In genomic region chr4:141964575-141964974, GRCm38 (mm10) we compare ENCODE assay signal across 10 mouse cellular contexts. TPM values are rescaled to one million over a fixed set of nuclear protein-coding genes. Genes with fewer than 3 reads are reported as not detected.
DNase-seq lines count a peak whose midpoint lies in the region; ATAC-seq and TF ChIP-seq lines count a peak whose summit lies in the region.
"Had no signal": no experiment of that assay in that cellular context is flagged by ENCODE, and none has a peak within 500 bp of the region (broad histone marks: within the 10 kb centered on the region; RNA-seq: fewer than 3 reads in every experiment).

No protein-coding gene starts in this region.

- H3K9ac ChIP-seq in heart, embryonic 12.5 days = 0 out of 2 replicates have a peak overlapping the region, but pooled peaks have one; percentile 2
- H3K9ac ChIP-seq in limb, embryonic 14.5 days (ENCODE audit: low read depth, low read length, severe bottlenecking) = no peak overlapping the region

- 0 out of 2 replicates have a peak, but pooled peaks have one; percentile 29 for ATAC-seq in heart, embryonic 12.5 days (ENCODE audit: insufficient number of reproducible peaks, low FRiP score)
- peak; percentile 86 for ATAC-seq in limb, embryonic 14.5 days (ENCODE audit: low FRiP score, low read depth)

- H3K27ac ChIP-seq in heart, embryonic 12.5 days (ENCODE audit: poor library complexity, severe bottlenecking) = peak overlapping the region; percentile 61
- H3K27ac ChIP-seq in limb, embryonic 14.5 days (replicated peaks; ENCODE audit: low read depth, low read length) = no peak overlapping the region; the same call in 1 of the 2 replicates
- H3K27ac ChIP-seq: forebrain, embryonic 10.5 days had no signal

- no peaks in the 10 kb centered on the region for H3K27me3 ChIP-seq in heart, embryonic 12.5 days (replicated peaks)
- no peaks in the 10 kb centered on the region for H3K27me3 ChIP-seq in limb, embryonic 14.5 days (ENCODE audit: control insufficient read depth, insufficient read depth, low read length)

- H3K9me3 ChIP-seq in heart, embryonic 12.5 days (replicated peaks) = peaks cover 2% of the 10 kb centered on the region; the same call in 1 of the 2 replicates
- H3K9me3 ChIP-seq in limb, embryonic 14.5 days (ENCODE audit: control insufficient read depth, low read length) = peaks cover 7% of the 10 kb centered on the region

- 11% methylated on average over 6 of the region's 6 CpGs for WGBS in heart, embryonic 12.5 days
- 24% methylated on average over 6 of the region's 6 CpGs for WGBS in limb, embryonic 14.5 days

- H3K4me2 ChIP-seq in heart, embryonic 12.5 days = peak overlapping the region; percentile 44
- no peak overlapping the region for H3K4me2 ChIP-seq in limb, embryonic 14.5 days (replicated peaks; ENCODE audit: low read depth, low read length, severe bottlenecking)

- 0 out of 2 replicates have a peak overlapping the region, but pooled peaks have one; percentile 10 for H3K4me3 ChIP-seq in heart, embryonic 12.5 days
- H3K4me3 ChIP-seq in limb, embryonic 14.5 days (replicated peaks; ENCODE audit: low read length) = no peak overlapping the region
- H3K4me3 ChIP-seq: forebrain, embryonic 10.5 days had no signal

- DNase-seq in heart, postnatal 4 days = no peak
- DNase-seq in right cerebral cortex, adult 18-20 months = peak; percentile 87
- no peak for DNase-seq in right cerebral cortex, postnatal 4 days
- peak; percentile 39 for DNase-seq in limb, embryonic 14.5 days (ENCODE audit: low spot score)
- DNase-seq in B cell, adult 2 months = no peak
- no peak for DNase-seq in cerebellum, postnatal 25 days
- DNase-seq in c-Kit-positive CD71-positive TER-119-positive erythroid progenitor cells, embryonic 14.5 days (ENCODE audit: low spot score) = no peak
- DNase-seq: kidney, postnatal 4 days had no signal

- peaks cover 15% of the 10 kb centered on the region for H3K4me1 ChIP-seq in heart, embryonic 12.5 days (replicated peaks)
- no peaks in the 10 kb centered on the region for H3K4me1 ChIP-seq in limb, embryonic 14.5 days (ENCODE audit: control insufficient read depth, insufficient read depth, low read length)

- TF ChIP-seq POLR2A in limb, embryonic 14.5 days (IDR thresholded peaks at IDR 0.05; ENCODE audit: borderline replicate concordance, extremely low read depth, insufficient read depth, insufficient read length) = no peak

- H3K36me3 ChIP-seq in heart, embryonic 12.5 days = peaks cover 8% of the 10 kb centered on the region; the same call in 1 of the 2 replicates
- no peaks in the 10 kb centered on the region for H3K36me3 ChIP-seq in limb, embryonic 14.5 days (ENCODE audit: control insufficient read depth, insufficient read depth, low read length)
- H3K36me3 ChIP-seq: forebrain, embryonic 10.5 days had no signal

RNA-seq across cellular contexts. Expression of gene Fhad1, which starts 50.3 kb away (rescaled TPM):
- polyA plus RNA-seq in heart, embryonic 12.5 days (2016; fragmentation: Nextera tagmentation; extraction: Ambion mirVana) = 3.9 and 4.8 TPM in 2 replicates
- 1 to 10 TPM; 1.2 to 1.4 TPM for total RNA-seq in heart, postnatal 4 days (2021)
- 1.8 and 2.7 TPM in 2 replicates for polyA plus RNA-seq in limb, embryonic 14.5 days (2012; rRNA removed)
- 2.8 and 3.1 TPM in 2 replicates for polyA plus RNA-seq in limb, embryonic 14.5 days (2014; fragmentation: Nextera tagmentation; extraction: Ambion mirVana)

Comparison
In these comparisons a context has a peak if more than half of its experiments do, and no peak if none do; other contexts are left out.
1. DNase-seq: peak in right cerebral cortex, adult 18-20 months (single experiment) and limb, embryonic 14.5 days (single experiment); none in heart, postnatal 4 days (single experiment), right cerebral cortex, postnatal 4 days (single experiment), B cell, adult 2 months (0 of 2), cerebellum, postnatal 25 days (0 of 2) and c-Kit-positive CD71-positive TER-119-positive erythroid progenitor cells, embryonic 14.5 days (single experiment).